Mouse (Mus musculus): ENCODE measurements at regions not wholly inside any gene's neighbourhood (a gene's known extent, or its start where the extent isn't known, plus 50 kb on each side); places are given as distances from the start of the nearest gene placed in this dataset.
A peak's percentile ranks its signal among the peaks of the same experiment; 100 is the strongest.

GRCm38 (mm10) chr12:11673281-11673680, 217.4 kb downstream of the Rad51ap2 start:
- no peaks in the 10 kb centered on the region for H3K9me3 ChIP-seq (replicated peaks; ENCODE audit: control insufficient read depth, low read length)
- H3K4me1 ChIP-seq (ENCODE audit: control insufficient read depth, insufficient read depth, low read length) = no peaks in the 10 kb centered on the region
- no peaks in the 10 kb centered on the region for H3K27me3 ChIP-seq (replicated peaks; ENCODE audit: control insufficient read depth, insufficient read depth, low read length)
- 78% methylated on average over 3 of the region's 3 CpGs for WGBS
- no peak overlapping the region for H3K27ac ChIP-seq (ENCODE audit: low read depth, low read length)
- no peak overlapping the region for H3K4me3 ChIP-seq (ENCODE audit: low read depth, low read length)
- ATAC-seq (no peak), DNase-seq (ENCODE audit: low spot score) (no peak)
- no peak overlapping the region for H3K4me2 ChIP-seq (ENCODE audit: low read length)
- no peak overlapping the region for H3K9ac ChIP-seq (ENCODE audit: low read length)
- no peaks in the 10 kb centered on the region for H3K36me3 ChIP-seq (ENCODE audit: control insufficient read depth, insufficient read depth, low read length)

GRCm38 (mm10) chr12:11694797-11695196, 238.9 kb downstream of the Rad51ap2 start:
- WGBS = 80% methylated on average over 3 of the region's 3 CpGs
- no peaks in the 10 kb centered on the region for H3K27me3 ChIP-seq (replicated peaks; ENCODE audit: control insufficient read depth, insufficient read depth, low read length)
- H3K4me2 ChIP-seq (ENCODE audit: low read length) = no peak overlapping the region
- H3K27ac ChIP-seq (ENCODE audit: low read depth, low read length) = no peak overlapping the region
- no peak for ATAC-seq
- H3K9ac ChIP-seq (ENCODE audit: low read length) = no peak overlapping the region
- H3K4me1 ChIP-seq (ENCODE audit: control insufficient read depth, insufficient read depth, low read length) = no peaks in the 10 kb centered on the region
- H3K4me3 ChIP-seq (ENCODE audit: low read depth, low read length) = no peak overlapping the region
- DNase-seq (ENCODE audit: low spot score) = no peak
- H3K36me3 ChIP-seq (ENCODE audit: control insufficient read depth, insufficient read depth, low read length) = no peaks in the 10 kb centered on the region
- no peaks in the 10 kb centered on the region; the same call in 1 of the 2 replicates for H3K9me3 ChIP-seq (replicated peaks; ENCODE audit: control insufficient read depth, low read length)

DNA sequence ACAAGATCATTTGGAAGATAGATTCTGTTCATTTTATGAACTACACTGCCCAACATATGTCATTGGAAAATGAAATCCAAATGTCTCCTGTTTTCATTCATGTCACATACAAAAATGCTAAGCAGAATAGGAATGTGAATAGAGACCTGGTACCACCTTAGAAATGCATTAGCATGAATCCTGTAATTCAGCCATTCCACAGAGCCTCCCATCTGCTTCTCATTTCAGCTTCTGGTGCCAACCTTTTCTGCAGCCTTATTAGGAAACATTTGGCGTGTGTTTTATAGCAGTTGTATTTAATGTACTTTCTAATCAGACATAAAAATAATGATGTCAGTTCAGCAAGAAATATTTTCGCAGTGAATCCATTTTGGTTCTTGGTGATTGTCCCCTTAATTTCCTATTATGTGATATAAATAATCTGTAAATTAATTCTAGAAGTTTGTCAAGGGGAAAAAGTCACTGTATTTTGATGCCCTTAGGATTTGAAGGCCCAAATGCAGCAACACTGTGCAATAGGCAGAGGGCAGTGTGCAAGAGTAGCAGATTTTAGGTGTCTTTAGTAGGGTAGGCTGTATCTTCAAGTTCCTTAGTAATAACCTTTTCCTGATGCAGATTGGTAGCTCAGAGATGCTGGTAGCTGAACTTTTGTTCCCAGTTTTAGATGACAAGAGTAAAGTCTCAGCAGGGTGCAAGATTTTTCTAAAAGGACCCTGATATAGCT, 253.2 kb downstream of the Rad51ap2 start:
- no peak overlapping the region for H3K9ac ChIP-seq (ENCODE audit: low read length)
- no peak overlapping the region for H3K4me2 ChIP-seq (ENCODE audit: low read length)
- no peaks in the 10 kb centered on the region for H3K4me1 ChIP-seq (ENCODE audit: control insufficient read depth, insufficient read depth, low read length)
- 73% methylated on average over 2 of the region's 2 CpGs for WGBS
- H3K9me3 ChIP-seq (replicated peaks; ENCODE audit: control insufficient read depth, low read length) = no peaks in the 10 kb centered on the region
- ATAC-seq = peak; percentile 87
- no peaks in the 10 kb centered on the region for H3K36me3 ChIP-seq (ENCODE audit: control insufficient read depth, insufficient read depth, low read length)
- H3K4me3 ChIP-seq (ENCODE audit: low read depth, low read length) = no peak overlapping the region
- H3K27me3 ChIP-seq (replicated peaks; ENCODE audit: control insufficient read depth, insufficient read depth, low read length) = no peaks in the 10 kb centered on the region
- DNase-seq (ENCODE audit: low spot score) = peak; percentile 71
- H3K27ac ChIP-seq (ENCODE audit: low read depth, low read length) = no peak overlapping the region

- H3K27ac ChIP-seq (ENCODE audit: low read depth, low read length) = no peak overlapping the region
- no peak for ATAC-seq
- no peak overlapping the region for H3K4me3 ChIP-seq (ENCODE audit: low read depth, low read length)
- no peaks in the 10 kb centered on the region for H3K27me3 ChIP-seq (replicated peaks; ENCODE audit: control insufficient read depth, insufficient read depth, low read length)
- H3K4me2 ChIP-seq (ENCODE audit: low read length) = no peak overlapping the region
- no peaks in the 10 kb centered on the region for H3K36me3 ChIP-seq (ENCODE audit: control insufficient read depth, insufficient read depth, low read length)
- no peak overlapping the region for H3K9ac ChIP-seq (ENCODE audit: low read length)
- no peaks in the 10 kb centered on the region for H3K9me3 ChIP-seq (replicated peaks; ENCODE audit: control insufficient read depth, low read length)
- H3K4me1 ChIP-seq (ENCODE audit: control insufficient read depth, insufficient read depth, low read length) = no peaks in the 10 kb centered on the region
- no peak for DNase-seq (ENCODE audit: low spot score)
- 85% methylated on average over 4 of the region's 4 CpGs for WGBS
These were observed 261.8 kb downstream of the Rad51ap2 start for GRCm38 (mm10) chr12:11717633-11718032.

DNA sequence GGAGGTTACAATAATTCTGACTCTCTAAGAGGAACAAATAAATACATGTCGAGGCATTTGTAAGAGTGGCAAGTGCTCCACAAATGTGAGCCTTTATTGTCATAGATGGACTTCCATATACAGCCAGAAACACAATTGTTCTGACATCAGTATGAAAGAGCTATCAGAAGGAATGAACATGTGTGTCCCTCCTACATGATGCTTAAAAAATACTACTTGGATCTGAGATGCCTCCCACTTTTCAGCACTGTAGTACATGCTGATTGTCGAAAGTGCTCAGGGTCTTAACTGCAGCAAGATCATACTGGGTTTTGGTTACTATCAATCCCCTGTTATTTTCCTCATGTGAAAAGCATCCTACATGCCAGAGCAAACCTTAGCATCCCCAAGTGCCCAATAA, 295.6 kb downstream of the Rad51ap2 start:
- Histone ChIP-seq H3K4me1 (ENCODE audit: control insufficient read depth, insufficient read depth, low read length) (no peaks in the 10 kb centered on the region), H3K36me3 (ENCODE audit: control insufficient read depth, insufficient read depth, low read length) (no peaks in the 10 kb centered on the region), H3K27me3 (replicated peaks; ENCODE audit: control insufficient read depth, insufficient read depth, low read length) (no peaks in the 10 kb centered on the region), H3K9me3 (replicated peaks; ENCODE audit: control insufficient read depth, low read length) (no peaks in the 10 kb centered on the region), H3K4me3 (ENCODE audit: low read depth, low read length) (no peak overlapping the region), H3K27ac (ENCODE audit: low read depth, low read length) (no peak overlapping the region), H3K9ac (ENCODE audit: low read length) (no peak overlapping the region), H3K4me2 (ENCODE audit: low read length) (no peak overlapping the region)
- DNase-seq (ENCODE audit: low spot score) = no peak
- 89% methylated on average over 2 of the region's 2 CpGs for WGBS
- ATAC-seq = no peak

DNA sequence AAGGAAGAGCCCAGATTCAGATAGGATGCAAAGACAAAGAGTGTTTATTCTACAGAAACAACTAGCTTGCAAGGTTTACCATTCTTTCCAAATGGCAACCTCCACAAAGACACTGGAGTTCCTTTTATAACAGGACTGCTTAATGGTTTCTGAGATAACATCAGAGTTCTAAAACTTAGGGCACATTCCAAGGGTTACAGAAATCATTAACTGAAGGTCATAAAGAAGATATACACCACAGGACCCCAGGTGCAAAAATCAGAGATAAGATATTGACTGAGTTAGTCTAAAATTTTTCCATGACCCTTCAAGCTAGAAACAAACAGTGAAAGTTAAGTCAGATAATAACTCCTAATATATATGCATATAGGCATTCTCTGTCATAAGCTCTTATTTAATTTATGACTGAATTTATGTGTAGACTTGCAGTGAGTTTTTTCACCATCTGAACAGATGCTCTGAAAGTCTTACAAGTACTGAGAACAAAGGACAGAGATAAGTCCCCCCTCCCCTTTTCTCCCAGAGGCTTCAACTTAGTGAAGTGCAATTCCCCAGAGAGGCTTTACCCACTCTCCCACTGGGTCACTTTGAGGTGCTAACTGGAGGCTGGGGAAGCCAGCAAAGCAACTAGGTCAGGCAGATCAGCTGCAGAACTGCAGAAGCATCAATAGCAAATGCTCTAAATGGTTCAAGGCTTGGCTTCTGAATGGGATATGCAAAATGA, 298.5 kb downstream of the Rad51ap2 start:
- Histone ChIP-seq H3K27ac (ENCODE audit: low read depth, low read length) (no peak overlapping the region), H3K36me3 (ENCODE audit: control insufficient read depth, insufficient read depth, low read length) (no peaks in the 10 kb centered on the region), H3K4me1 (ENCODE audit: control insufficient read depth, insufficient read depth, low read length) (no peaks in the 10 kb centered on the region), H3K9me3 (replicated peaks; ENCODE audit: control insufficient read depth, low read length) (no peaks in the 10 kb centered on the region), H3K4me3 (ENCODE audit: low read depth, low read length) (no peak overlapping the region), H3K9ac (ENCODE audit: low read length) (no peak overlapping the region), H3K27me3 (replicated peaks; ENCODE audit: control insufficient read depth, insufficient read depth, low read length) (no peaks in the 10 kb centered on the region), H3K4me2 (ENCODE audit: low read length) (no peak overlapping the region)
- DNase-seq (ENCODE audit: low spot score) = no peak
- no peak for ATAC-seq

- Histone ChIP-seq H3K4me2 (ENCODE audit: low read length) (no peak overlapping the region), H3K27ac (ENCODE audit: low read depth, low read length) (no peak overlapping the region), H3K4me3 (ENCODE audit: low read depth, low read length) (no peak overlapping the region), H3K9me3 (replicated peaks; ENCODE audit: control insufficient read depth, low read length) (no peaks in the 10 kb centered on the region), H3K27me3 (replicated peaks; ENCODE audit: control insufficient read depth, insufficient read depth, low read length) (no peaks in the 10 kb centered on the region), H3K9ac (ENCODE audit: low read length) (no peak overlapping the region), H3K36me3 (ENCODE audit: control insufficient read depth, insufficient read depth, low read length) (no peaks in the 10 kb centered on the region), H3K4me1 (ENCODE audit: control insufficient read depth, insufficient read depth, low read length) (no peaks in the 10 kb centered on the region)
- DNase-seq (ENCODE audit: low spot score) = no peak
- ATAC-seq = no peak
- 86% methylated on average over 2 of the region's 2 CpGs for WGBS
These were observed 346.4 kb downstream of the Rad51ap2 start for GRCm38 (mm10) chr12:11802326-11802725.

- H3K27me3 ChIP-seq (replicated peaks; ENCODE audit: control insufficient read depth, insufficient read depth, low read length) = no peaks in the 10 kb centered on the region
- peak; percentile 14 for DNase-seq (ENCODE audit: low spot score)
- no peak overlapping the region for H3K9ac ChIP-seq (ENCODE audit: low read length)
- H3K9me3 ChIP-seq (replicated peaks; ENCODE audit: control insufficient read depth, low read length) = no peaks in the 10 kb centered on the region
- no peak overlapping the region for H3K4me3 ChIP-seq (ENCODE audit: low read depth, low read length)
- WGBS = 65% methylated on average over 1 of the region's 1 CpGs
- no peak for ATAC-seq
- no peak overlapping the region for H3K27ac ChIP-seq (ENCODE audit: low read depth, low read length)
- H3K36me3 ChIP-seq (ENCODE audit: control insufficient read depth, insufficient read depth, low read length) = no peaks in the 10 kb centered on the region
- H3K4me1 ChIP-seq (ENCODE audit: control insufficient read depth, insufficient read depth, low read length) = no peaks in the 10 kb centered on the region
- H3K4me2 ChIP-seq (ENCODE audit: low read length) = no peak overlapping the region
These were observed 347.3 kb downstream of the Rad51ap2 start for GRCm38 (mm10) chr12:11803162-11803561.

- H3K4me1 ChIP-seq (ENCODE audit: control insufficient read depth, insufficient read depth, low read length) = no peaks in the 10 kb centered on the region
- H3K4me2 ChIP-seq (ENCODE audit: low read length) = no peak overlapping the region
- H3K4me3 ChIP-seq (ENCODE audit: low read depth, low read length) = no peak overlapping the region
- H3K27ac ChIP-seq (ENCODE audit: low read depth, low read length) = no peak overlapping the region
- no peaks in the 10 kb centered on the region for H3K9me3 ChIP-seq (replicated peaks; ENCODE audit: control insufficient read depth, low read length)
- ATAC-seq (no peak), DNase-seq (ENCODE audit: low spot score) (no peak)
- no peaks in the 10 kb centered on the region for H3K27me3 ChIP-seq (replicated peaks; ENCODE audit: control insufficient read depth, insufficient read depth, low read length)
- H3K36me3 ChIP-seq (ENCODE audit: control insufficient read depth, insufficient read depth, low read length) = no peaks in the 10 kb centered on the region
- H3K9ac ChIP-seq (ENCODE audit: low read length) = no peak overlapping the region
These were observed 373.8 kb downstream of the Rad51ap2 start for GRCm38 (mm10) chr12:11829701-11830100.

Data from forebrain, embryonic 14.5 days (tissue).